Mouse (Mus musculus) layer of hippocampus, adult 8-10 months (tissue): Measurements from ENCODE around the gene Nol3. TPM values are rescaled to one million over a fixed set of nuclear protein-coding genes. Genes with fewer than 3 reads are reported as not detected.
A peak's percentile ranks its signal among the peaks of the same experiment; 100 is the strongest.
"Not testable (repeated sequence)": the region's sequence is repeated elsewhere in the genome, so short reads cannot be mapped to it uniquely, and the experiment has no call there.

Source experiments
- DNase-seq, 2 experiments: peaks; one replicate each; pipeline ENCODE4 v3.0.0; 2022; ENCODE audit warnings: low spot score in 2 of 2
- total RNA-seq, 4 experiments: library from RNA; stranded (reverse); gene quantifications; 2 replicates each; pipeline ENCODE4 v1.2.4; 2022

Nol3 gene
- total RNA-seq, 4 experiments from 2014 or later: 8.2 to 14.0 (median 11.6) TPM

DNA sequence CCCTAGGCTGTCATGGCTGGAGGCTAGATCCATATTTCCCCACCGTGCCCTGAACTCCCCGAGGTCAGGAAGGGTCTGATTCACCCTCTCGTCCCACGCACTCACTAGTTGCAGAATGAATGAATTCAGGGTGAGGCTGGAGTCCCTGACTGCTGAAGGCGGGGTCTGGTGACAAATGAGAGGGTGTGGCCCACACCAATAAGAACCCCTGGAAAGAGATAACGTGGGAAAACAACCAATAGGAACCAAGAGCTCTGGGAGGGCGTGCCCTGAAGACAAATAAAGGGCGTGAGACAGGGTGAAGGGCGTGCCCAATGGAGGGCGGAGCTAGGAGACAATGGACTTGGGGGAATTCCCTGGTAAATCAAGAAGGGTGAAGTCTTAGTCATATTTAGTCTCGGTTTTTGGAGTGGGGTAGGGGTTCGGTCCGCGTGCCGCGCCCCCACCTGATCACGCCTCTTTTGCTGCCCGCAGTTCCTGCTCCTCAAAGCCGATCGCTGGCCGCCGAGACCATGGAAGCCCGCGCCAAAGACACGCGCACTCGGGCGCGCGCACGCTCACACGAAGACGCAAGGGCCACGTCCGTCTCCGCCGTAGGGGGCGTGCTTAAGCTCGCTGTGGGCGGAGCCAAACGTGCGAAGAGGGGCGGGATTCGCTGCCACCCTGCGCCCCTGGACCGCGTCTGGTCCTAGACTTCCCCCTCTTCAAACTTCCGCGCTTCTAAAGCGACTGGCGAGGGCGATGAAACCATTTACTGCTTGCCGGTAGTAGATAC lies 13.2 kb downstream of the Nol3 start:
- peak; percentile 92 to 95 for DNase-seq

DNA sequence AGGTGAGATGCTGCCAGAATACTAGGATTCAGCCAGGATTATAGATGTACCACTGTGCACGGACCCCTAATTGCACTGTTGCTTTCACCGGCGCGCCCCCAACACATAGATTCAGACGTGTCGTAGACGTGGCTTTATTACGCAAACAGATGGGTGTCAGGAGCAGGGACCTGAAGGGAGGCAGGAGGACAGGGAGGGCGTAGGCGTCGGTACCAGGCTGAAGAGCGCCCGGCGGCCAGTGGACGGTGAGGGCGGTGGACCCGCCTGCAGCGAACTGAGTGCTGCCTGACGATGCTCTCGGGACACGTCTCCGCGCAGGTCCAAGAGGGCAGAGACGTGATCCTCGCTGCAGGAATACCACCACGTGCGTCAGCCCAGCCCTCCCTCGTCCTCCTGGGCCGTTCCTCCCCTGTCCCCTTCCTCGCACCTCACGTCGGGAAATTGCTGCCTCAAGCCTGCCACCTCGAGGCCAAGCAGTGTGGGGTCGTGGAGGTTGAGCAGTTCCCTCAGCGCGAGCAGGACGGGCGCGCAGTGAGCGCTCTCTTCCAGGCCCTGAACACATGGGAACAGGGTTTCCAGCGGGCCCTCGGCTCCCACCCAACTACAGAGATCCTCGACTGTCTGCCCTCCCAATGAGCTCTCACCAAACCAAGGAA lies 14.0 kb downstream of the Nol3 start, which contains the start of gene 4931428F04Rik:
4931428F04Rik (minus strand) TSS at position 60 of the 656 bp plus-strand sequence.
- DNase-seq: no peak

DNA sequence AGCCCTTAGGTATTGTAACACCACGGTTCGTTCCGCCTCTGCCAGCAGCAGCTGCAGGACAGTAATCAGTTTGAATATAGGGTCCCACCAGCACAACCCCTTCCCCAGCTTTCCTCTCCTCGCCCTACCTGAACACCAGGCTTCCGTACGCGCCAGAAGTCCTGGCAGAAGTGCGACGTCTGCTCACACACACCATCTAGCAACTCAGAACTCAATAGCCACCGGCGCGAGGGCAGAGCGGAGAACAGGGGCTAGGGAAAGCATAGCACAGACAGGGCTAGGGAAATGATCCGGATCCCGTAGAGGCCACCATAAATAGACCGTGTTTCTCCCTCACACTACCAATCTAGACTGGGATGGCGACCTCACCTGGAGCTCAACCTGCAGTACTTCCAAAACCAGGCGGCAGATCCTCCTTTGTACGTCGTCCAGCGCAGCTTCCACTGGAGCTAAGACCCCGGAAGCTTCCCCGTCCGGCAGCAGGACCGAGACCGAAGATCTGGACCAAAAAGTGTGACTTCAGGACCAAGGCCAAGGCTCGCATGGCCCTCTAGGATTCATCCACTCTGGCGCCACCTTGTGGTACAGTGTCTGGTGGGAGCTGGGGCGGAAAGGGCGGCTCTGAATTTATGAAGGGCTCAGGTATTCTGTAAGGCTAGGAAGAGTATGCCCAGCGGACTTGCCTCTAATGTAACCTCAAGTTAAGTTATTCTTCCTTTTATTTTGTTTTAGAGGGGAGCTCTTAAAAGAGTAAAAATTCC lies 14.8 kb downstream of the Nol3 start:
- DNase-seq: peak in 1 of 2 experiments; percentile 75

DNA sequence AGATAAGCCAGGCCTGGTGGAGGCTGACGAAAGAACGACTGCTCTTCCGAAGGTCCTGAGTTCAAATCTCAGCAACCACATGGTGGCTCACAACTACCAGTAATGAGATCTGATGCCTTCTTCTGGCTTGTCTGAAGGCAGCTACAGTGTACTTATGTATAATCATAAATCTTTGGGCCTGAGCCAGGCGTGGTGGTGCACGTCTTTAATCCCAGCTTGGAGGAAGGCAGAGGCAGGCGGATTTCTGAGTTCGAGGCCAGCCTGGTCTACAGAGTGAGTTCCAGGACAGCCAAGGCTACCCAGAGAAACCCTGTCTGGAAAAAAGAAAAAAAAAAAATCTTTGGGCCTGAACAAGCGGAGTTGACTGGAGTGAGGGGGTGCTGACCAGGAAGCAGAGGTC lies 15.4 kb downstream of the Nol3 start:
- not testable (repeated sequence) for DNase-seq

DNA sequence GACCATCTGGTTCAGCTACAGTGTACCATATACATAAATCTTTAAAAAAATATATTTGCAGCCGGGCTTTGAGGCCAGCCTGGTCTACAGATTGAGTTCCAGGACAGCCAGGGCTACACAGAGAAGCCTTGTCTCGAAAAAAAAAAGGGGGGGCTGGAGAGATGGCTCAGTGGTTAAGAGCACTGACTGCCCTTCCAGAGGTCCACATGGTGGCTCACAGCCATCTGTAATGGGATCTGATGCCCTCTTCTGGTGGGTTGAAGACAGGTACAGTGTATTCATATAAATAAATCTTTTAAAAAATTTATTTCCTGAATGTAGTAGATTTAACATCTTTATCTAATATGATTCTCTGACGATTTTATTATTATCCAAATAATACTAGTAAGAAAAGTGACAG lies 15.9 kb downstream of the Nol3 start:
- DNase-seq: not testable (repeated sequence)

DNA sequence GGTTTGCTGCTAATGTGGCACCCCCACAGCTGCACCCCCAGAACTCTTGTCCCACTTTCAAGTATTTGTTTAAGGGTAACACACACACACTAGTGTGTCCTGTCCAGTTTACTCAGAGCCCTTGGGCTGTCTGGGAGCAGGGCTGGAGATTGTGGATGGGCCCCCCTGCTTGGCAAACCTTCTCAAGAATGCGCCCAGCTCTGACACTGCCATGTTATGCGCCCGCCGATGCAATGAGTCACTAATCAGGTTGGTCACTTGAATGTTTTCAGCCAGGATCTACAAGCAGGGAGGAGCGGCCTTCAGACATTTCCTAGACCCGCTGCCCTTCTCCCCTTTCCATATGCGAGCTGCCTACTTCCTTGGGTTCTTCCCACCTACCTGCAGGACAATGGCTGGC lies 16.5 kb downstream of the Nol3 start:
- DNase-seq: no peak

DNA sequence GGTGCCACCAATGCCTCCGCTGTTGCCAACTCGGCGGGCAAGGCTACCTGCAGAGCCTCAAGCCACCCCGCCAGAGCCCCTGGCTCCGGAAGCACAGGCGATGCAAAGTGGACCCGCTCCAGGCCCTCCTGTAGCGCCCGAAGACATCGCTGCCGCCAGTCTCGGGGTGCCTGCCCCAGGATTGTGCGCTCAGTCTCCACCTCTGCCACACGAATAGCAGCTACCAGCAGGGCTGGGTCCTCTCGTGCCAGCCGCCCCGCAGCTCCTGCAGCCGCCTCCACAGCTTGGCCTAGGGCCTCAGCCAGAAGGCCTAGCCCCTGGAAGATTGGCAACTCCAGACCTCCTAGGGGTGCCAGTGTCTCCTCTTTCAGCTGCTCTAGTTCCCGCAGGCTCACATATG lies 17.5 kb downstream of the Nol3 start:
- DNase-seq: no peak

DNA sequence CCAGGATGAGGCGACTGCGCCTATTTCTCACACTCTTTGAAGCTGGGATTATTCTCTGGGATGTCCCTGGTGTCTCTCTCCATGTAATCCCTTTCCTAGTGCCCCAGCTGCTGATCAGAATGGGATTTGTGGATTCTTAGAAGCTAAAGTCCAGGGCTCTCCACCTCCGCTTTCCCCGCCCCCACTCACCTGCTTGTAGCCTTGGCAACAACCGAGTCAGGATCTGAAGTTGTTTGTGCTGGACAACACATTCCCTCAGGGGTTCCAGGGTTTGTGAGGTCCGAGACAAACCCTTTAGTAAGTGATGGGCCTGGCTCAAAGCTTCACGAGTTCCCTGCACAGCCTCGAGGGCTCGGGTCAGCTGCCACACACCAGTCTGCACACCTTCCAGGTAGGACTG lies 18.8 kb downstream of the Nol3 start:
- DNase-seq: no peak

DNA sequence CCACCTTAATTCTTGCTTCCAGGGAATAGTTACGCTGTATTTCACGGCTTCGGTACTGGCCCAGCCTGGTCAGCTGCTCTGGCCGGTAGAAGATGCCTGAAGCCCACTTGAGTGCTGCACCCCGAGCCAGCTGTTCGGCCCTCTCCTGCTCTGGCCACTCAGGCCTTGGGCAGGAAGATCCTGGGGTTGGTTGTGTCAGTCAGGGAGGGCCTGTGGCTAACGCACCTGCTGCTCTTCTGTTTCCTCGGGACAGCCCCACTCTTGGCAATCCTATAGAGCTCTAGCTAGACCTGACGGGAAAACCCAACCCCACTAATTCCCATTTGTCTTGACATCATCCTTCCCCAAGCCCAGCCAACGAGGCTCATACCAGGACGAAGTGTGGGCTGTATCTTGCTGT lies 19.3 kb downstream of the Nol3 start:
- DNase-seq: no peak

DNA sequence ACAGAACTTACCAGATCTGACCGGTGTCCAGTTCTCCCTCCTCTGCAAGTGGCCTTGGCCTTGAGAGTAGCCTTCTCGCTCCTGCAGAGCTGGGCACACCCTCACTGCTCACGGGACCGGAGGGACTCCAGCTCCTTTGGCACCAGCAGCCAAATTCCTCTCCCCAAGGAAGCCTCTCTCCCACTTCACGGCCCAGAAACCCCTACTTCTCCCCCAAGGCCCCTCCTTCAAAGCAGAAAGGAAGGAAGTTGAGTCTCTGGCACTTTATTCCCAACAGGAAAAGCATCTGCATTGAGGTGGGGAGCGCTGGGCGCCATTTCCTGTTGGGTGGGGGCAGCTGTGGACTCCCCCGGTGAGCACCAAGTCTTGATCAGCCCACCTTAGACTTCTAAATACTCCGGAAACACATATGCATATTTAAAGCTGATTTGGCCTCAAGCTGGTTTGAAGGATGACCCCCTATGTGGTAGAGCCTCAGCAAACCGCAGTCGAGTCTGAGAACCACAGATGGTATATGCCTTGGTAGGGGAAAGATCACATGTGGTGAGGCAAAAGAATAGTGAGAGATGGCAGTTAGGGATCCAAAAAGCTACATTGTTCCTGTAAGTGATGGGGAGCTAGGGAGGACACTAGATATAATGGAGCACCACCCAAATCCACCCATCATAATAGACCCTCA lies 20.1 kb downstream of the Nol3 start, which contains the start of gene Exoc3l:
Exoc3l (minus strand) TSS at position 207 of the 679 bp plus-strand sequence.
- DNase-seq: no peak

DNA sequence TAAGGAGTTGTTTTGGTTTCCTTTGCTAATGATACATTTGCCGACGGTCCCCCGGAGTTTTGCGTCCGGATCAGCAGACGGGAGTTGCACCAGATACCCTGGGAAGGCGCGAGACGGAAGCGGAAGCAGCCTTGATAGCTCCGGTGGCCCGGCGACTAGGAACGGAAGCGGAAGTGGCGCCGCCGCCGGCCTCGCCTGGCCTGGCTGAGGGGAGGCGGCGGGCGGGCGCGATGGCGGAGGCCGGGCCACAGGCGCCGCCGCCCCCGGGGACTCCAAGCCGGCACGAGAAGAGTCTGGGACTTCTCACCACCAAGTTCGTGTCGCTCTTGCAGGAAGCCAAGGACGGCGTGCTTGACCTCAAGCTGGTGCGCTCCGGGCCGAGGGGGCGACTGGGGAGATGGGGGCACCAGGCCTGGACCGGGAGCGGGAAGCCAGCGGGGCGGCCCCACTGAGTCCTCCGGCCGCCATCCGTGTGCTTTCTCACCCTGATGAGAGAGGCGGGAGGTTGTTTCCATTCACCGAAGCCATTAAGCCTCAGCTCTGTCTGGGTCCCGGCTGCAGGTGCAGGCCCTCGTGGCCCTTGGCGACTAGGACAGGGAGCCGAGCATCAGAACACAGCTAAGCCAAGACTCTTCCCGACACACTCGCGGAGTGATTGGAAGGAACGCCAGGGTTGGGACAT lies 21.7 kb downstream of the Nol3 start, which contains the start of gene E2f4:
E2f4 (plus strand) TSS at position 153 of the 682 bp plus-strand sequence.
- DNase-seq: peak; percentile 85 to 92

DNA sequence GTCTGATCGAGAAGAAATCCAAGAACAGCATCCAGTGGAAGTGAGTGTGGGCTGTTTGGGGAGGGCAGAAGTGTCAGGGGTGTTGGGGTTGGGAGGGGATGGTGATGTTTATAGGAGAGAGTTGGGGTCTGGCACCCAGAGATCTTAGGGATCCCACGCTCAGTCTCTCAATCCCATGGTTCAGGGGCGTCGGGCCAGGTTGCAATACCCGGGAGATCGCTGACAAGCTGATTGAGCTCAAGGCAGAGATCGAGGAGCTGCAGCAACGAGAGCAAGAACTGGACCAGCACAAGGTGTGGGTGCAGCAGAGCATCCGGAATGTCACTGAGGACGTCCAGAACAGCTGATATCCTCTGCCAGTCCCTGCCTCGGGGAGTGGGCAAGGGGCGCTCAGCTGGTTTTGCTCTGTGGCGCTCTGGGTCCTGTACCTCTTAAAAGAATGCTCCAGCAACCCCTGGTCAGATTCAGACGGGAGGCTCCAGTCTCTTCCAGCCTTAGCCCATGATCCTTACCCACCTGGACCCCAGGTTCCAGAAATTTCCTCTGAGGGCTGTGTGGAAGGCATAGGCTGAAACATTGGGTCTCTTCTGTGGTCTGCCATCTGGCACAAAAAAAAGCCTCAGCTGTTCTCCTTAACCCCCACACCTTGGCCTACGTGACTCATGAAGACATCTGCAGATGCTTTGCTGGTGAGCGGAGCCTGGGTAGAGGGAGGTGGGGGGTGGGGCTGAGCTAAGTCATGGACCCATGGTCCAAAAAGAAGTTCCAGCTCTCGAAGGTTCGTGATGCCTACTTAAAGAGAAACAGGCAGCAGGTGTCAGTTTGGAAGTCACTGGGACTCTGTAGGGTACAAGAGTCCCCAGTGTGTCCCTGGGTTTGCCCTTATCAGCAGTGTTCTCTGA lies 22.7 kb downstream of the Nol3 start:
- DNase-seq: no peak

DNA sequence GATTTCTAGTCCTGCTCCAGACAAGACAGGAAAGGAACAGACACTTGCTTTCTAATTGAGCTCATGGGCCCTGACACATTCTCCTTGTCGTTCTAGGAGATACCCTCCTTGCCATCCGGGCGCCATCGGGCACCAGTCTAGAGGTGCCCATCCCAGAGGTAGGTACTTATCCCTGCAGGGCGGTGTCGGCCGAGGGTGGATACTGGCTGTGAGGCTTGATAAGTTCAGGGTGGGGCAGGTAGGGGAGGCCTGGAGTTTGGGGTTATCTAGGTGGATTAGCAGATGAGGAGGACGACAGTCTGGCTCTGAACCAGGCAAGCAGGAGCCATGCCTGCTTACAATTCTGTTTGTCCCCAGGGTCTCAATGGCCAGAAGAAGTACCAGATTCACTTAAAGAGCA lies 24.0 kb downstream of the Nol3 start:
- no peak for DNase-seq

DNA sequence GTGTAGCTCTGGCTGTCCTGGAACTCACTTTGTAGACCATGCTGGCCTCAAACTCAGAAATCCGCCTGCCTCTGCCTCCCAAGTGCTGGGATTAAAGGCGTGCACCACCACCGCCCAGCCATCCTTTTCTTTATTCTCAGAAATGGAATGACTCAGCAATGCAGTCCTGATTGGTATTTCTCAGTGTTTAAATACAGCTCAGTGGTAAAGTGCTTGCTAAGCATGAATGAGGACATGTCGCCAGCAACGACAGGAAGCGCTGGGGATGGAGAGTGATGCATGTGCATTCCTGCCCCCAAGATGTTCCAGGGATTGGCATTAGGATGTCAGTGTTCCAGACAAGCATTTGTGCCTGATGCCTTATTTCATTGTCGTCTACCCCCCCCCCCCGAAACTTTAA lies 27.5 kb downstream of the Nol3 start:
- no peak for DNase-seq

DNA sequence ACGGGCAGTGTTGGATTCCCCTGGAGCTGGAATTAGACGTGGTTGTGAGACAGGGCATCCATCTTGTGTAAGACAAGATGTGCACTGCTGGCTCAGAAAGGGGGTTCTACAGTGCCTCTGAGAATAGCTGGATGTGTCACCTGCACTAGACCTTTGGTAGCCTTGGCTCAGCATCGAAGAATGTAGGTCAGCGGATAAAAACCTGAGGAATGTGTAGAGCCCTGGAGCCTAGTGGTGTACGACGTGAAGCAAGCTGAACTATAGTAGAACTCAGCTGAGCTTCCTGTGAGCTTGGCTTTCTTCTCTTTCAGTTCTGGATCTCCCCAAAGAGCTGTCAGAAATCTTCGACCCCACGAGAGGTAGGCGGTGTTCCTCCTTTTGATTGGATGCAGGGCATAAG lies 27.9 kb downstream of the Nol3 start:
- no peak for DNase-seq

DNA sequence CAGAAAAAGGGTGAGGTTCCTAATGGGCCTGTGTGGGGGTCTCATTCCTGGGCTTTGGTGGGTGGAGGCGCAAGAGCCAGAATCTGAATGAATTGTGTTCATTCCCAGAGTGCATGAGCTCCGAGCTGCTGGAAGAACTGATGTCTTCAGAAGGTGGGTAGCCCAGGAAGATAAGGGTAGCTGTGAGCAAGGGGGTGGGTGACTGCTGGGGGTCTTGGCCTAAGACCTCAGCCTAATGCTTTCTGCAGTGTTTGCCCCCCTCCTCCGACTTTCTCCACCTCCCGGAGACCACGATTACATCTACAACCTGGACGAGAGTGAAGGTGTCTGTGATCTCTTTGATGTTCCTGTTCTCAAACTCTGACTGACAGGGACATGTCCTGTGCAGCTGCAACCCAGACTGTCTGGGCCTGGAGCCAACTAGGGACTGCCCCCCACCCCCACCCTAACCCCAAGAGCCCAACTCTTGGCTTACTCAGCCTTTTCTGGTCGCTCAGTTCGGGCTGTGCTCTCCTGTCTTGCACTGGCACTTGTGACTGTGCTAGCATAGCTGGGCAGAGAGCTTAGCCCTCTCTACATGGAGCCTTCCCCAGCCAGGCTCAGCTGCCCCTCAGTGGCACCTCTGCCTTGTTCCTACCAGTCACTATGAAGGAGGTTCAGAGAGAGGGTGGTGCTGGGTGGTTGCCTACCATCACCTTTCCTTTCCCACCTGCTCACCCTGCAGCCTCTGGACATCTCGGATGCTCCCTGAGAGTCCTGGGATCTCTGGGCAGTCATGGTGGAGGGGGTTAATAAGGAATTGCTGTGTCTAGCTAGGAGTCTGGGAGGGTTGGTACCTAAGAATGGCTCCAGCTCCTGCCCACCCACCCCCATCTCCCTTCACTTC lies 28.6 kb downstream of the Nol3 start:
- DNase-seq: no peak

DNA sequence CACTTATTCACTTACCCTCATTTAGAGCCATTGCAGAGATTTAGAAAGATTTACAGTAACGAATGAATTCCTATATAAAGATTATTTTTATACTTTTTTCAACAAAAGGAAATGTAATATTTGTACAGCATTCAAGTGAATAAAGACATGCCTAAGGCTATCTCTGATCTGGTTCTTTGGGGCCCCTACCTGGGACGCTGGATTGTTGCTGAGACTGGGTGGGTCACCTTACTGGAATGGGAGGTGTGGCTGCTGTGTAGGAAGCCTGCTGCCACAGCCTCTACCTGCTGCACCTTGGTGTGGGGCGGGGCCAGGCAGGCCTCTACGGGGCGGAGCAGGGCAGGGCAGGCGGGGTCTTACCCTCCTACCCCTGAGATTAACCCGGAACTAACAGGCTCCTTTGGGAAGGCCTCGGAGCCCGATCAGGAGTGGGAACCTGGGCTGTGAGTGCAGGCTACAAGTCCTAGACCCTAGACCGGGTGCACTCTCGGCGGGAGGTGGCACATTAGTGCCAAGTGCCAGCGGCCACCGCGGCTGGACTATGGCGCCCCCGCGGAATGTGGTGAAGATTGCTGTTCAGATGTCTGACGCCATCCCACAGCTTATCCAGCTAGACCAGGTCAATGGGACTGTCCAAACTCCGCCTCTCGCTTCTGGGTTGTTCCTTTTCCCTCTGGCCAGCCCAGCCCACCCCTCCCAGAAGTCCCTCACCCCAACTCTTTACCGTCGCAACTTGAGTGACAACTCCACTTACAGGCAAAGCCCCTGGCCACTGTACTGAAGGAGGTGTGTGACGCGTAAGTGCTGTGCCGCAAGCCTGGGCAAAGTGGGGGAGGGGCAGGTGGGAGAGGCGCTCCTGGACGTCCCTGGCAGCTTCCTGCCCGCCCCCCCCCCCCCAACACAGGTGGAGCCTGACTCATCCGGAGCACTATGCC lies 29.5 kb downstream of the Nol3 start, which contains the start of gene Elmo3:
Elmo3 (plus strand) TSS at position 391 of the 935 bp plus-strand sequence.
- DNase-seq: no peak
